Mouse (Mus musculus) stomach, embryonic 15.5 days (tissue): Measurements from ENCODE around the gene Noxa1. TPM values are rescaled to one million over a fixed set of nuclear protein-coding genes. Genes with fewer than 3 reads are reported as not detected.

Experiments used
- ATAC-seq: fragments of 200-750 bp; cut with Nextera tagmentation; 2 replicates; pipeline ENCODE4 v1.8.0; 2017; ENCODE audit warnings: low read depth, moderate number of reproducible peaks, moderate TSS enrichment; ENCODE audit not compliant: insufficient read depth, low FRiP score
- H3K27ac ChIP-seq: fragments of 300-500 bp; sonication (generic); 2 replicates; pipeline ENCODE4 v1.5.1; 2015; ENCODE audit warnings: mild to moderate bottlenecking, inconsistent platforms
- H3K27me3 ChIP-seq: fragments of 300-500 bp; sonication (generic); replicated peaks from 2 replicates; pipeline ENCODE4 v1.6.1; 2015; ENCODE audit warnings: inconsistent platforms
- H3K36me3 ChIP-seq: fragments of 300-500 bp; sonication (generic); 2 replicates; pipeline ENCODE4 v1.6.1; 2015; ENCODE audit warnings: inconsistent platforms
- H3K4me1 ChIP-seq: fragments of 300-500 bp; sonication (generic); 2 replicates; pipeline ENCODE4 v1.6.1; 2015; ENCODE audit warnings: inconsistent platforms
- H3K4me2 ChIP-seq: fragments of 300-500 bp; sonication (generic); 2 replicates; pipeline ENCODE4 v1.6.1; 2015; ENCODE audit warnings: mild to moderate bottlenecking, inconsistent platforms
- H3K4me3 ChIP-seq: fragments of 300-500 bp; sonication (generic); replicated peaks from 2 replicates; pipeline ENCODE4 v1.5.1; 2015; ENCODE audit warnings: inconsistent platforms
- H3K9ac ChIP-seq: fragments of 300-500 bp; sonication (generic); 2 replicates; pipeline ENCODE4 v1.6.1; 2015; ENCODE audit warnings: inconsistent platforms
- H3K9me3 ChIP-seq: fragments of 300-500 bp; sonication (generic); 2 replicates; pipeline ENCODE4 v1.6.1; 2016; ENCODE audit warnings: inconsistent platforms
- WGBS: fragments of 180-500 bp; shearing (Covaris S2); methylation state at CpG from one replicate; pipeline ENCODE4 v1.1.7; 2015; 5-methylcytosine and 5-hydroxymethylcytosine counted together
- polyA plus RNA-seq: library from polyadenylated mRNA; unstranded; fragments of >200 nt; fragmentation: Nextera tagmentation; extraction: Ambion mirVana; gene quantifications from 2 replicates; pipeline ENCODE4 v1.2.1, GENCODE M21; 2015

The Noxa1 gene
- 11.4 and 16.1 TPM in 2 replicates for polyA plus RNA-seq

- Histone ChIP-seq H3K4me2 (peak within 1 kb of the TSS; percentile 56), H3K36me3 (no peaks in the 10 kb centered on the region), H3K9me3 (no peaks in the 10 kb centered on the region), H3K4me1 (peaks cover 8% of the 10 kb centered on the region; the same call in 1 of the 2 replicates), H3K9ac (0 out of 2 replicates have a peak within 1 kb of the TSS, but pooled peaks have one; percentile 19), H3K27me3 (no peaks in the 10 kb centered on the region), H3K4me3 (peak within 1 kb of the TSS; percentile 25), H3K27ac (no peak within 1 kb of the TSS; the same call in 1 of the 2 replicates)
- peak; percentile 89 for ATAC-seq
- WGBS: 40% methylated on average over 28 of the region's 28 CpGs
These were observed at the start of gene Noxa1 for GRCm38 (mm10) chr2:25095109-25095850. Noxa1 (minus strand) TSS chr2:25095149.

- no peaks in the 10 kb centered on the region for H3K27me3 ChIP-seq
- ATAC-seq: no peak
These were observed 47.0 kb upstream of the Noxa1 start for GRCm38 (mm10) chr2:25141921-25142320.

GRCm38 (mm10) chr2:25141185-25141584 is 46.2 kb upstream of the Noxa1 start:
- Histone ChIP-seq H3K36me3 (no peaks in the 10 kb centered on the region), H3K9me3 (no peaks in the 10 kb centered on the region), H3K27ac (no peak overlapping the region), H3K4me1 (no peaks in the 10 kb centered on the region), H3K9ac (no peak overlapping the region), H3K4me2 (no peak overlapping the region), H3K4me3 (no peak overlapping the region), H3K27me3 (no peaks in the 10 kb centered on the region)
- WGBS: 65% methylated on average over 4 of the region's 4 CpGs
- ATAC-seq: no peak

More at GRCm38 (mm10) chr2:25141921-25142320, 47.0 kb upstream of the Noxa1 start:
- no peaks in the 10 kb centered on the region for H3K36me3 ChIP-seq
- H3K4me2 ChIP-seq: no peak overlapping the region
- H3K9ac ChIP-seq: no peak overlapping the region
- H3K4me3 ChIP-seq: no peak overlapping the region
- no peaks in the 10 kb centered on the region for H3K9me3 ChIP-seq
- H3K27ac ChIP-seq: no peak overlapping the region
- no peaks in the 10 kb centered on the region for H3K4me1 ChIP-seq
- 75% methylated on average over 5 of the region's 5 CpGs for WGBS

GRCm38 (mm10) chr2:25137832-25138231 is 42.9 kb upstream of the Noxa1 start:
- Histone ChIP-seq H3K27me3 (no peaks in the 10 kb centered on the region), H3K4me1 (no peaks in the 10 kb centered on the region), H3K4me2 (no peak overlapping the region), H3K27ac (no peak overlapping the region), H3K36me3 (no peaks in the 10 kb centered on the region), H3K9ac (no peak overlapping the region), H3K9me3 (no peaks in the 10 kb centered on the region), H3K4me3 (no peak overlapping the region)
- WGBS: 67% methylated on average over 6 of the region's 6 CpGs
- ATAC-seq: peak; percentile 72; the same call in 1 of the 2 replicates

GRCm38 (mm10) chr2:25131601-25132000 is 36.7 kb upstream of the Noxa1 start:
- H3K4me3 ChIP-seq: no peak overlapping the region
- H3K27ac ChIP-seq: no peak overlapping the region
- H3K9ac ChIP-seq: no peak overlapping the region
- no peaks in the 10 kb centered on the region for H3K36me3 ChIP-seq
- H3K27me3 ChIP-seq: no peaks in the 10 kb centered on the region
- peaks cover 15% of the 10 kb centered on the region for H3K4me1 ChIP-seq
- no peak overlapping the region for H3K4me2 ChIP-seq
- 76% methylated on average over 9 of the region's 9 CpGs for WGBS
- ATAC-seq: no peak
- no peaks in the 10 kb centered on the region for H3K9me3 ChIP-seq

- Histone ChIP-seq H3K36me3 (no peaks in the 10 kb centered on the region), H3K4me3 (no peak overlapping the region), H3K27me3 (no peaks in the 10 kb centered on the region), H3K4me1 (peaks cover 23% of the 10 kb centered on the region), H3K4me2 (peak overlapping the region; percentile 13; the same call in 1 of the 2 replicates), H3K9ac (no peak overlapping the region), H3K27ac (peak overlapping the region; percentile 68), H3K9me3 (no peaks in the 10 kb centered on the region)
- 51% methylated on average over 11 of the region's 11 CpGs for WGBS
- ATAC-seq: peak; percentile 15; the same call in 1 of the 2 replicates
These were observed 33.1 kb upstream of the Noxa1 start for GRCm38 (mm10) chr2:25128072-25128471.

- Histone ChIP-seq H3K4me1 (peaks cover 23% of the 10 kb centered on the region), H3K4me3 (no peak overlapping the region), H3K9me3 (no peaks in the 10 kb centered on the region), H3K27me3 (no peaks in the 10 kb centered on the region), H3K4me2 (no peak overlapping the region), H3K36me3 (no peaks in the 10 kb centered on the region), H3K9ac (no peak overlapping the region), H3K27ac (peak overlapping the region; percentile 90)
- ATAC-seq: peak; percentile 57; the same call in 1 of the 2 replicates
- WGBS: 36% methylated on average over 5 of the region's 5 CpGs
These were observed 32.3 kb upstream of the Noxa1 start for GRCm38 (mm10) chr2:25127206-25127605.

- WGBS: 40% methylated on average over 19 of the region's 19 CpGs
- no peak overlapping the region for H3K9ac ChIP-seq
- no peaks in the 10 kb centered on the region for H3K36me3 ChIP-seq
- peaks cover 23% of the 10 kb centered on the region for H3K4me1 ChIP-seq
- no peaks in the 10 kb centered on the region for H3K27me3 ChIP-seq
- H3K27ac ChIP-seq: peak overlapping the region; percentile 90
- no peaks in the 10 kb centered on the region for H3K9me3 ChIP-seq
- H3K4me3 ChIP-seq: no peak overlapping the region
- H3K4me2 ChIP-seq: no peak overlapping the region
- peak; percentile 57; the same call in 1 of the 2 replicates for ATAC-seq
These were observed 31.4 kb upstream of the Noxa1 start for GRCm38 (mm10) chr2:25126011-25127010.

- Histone ChIP-seq H3K27me3 (no peaks in the 10 kb centered on the region), H3K9ac (no peak overlapping the region), H3K36me3 (no peaks in the 10 kb centered on the region), H3K4me3 (no peak overlapping the region), H3K4me1 (peaks cover 23% of the 10 kb centered on the region), H3K4me2 (no peak overlapping the region), H3K27ac (no peak overlapping the region), H3K9me3 (no peaks in the 10 kb centered on the region)
- 84% methylated on average over 6 of the region's 6 CpGs for WGBS
- ATAC-seq: no peak
These were observed 30.2 kb upstream of the Noxa1 start for GRCm38 (mm10) chr2:25125146-25125545.

- Histone ChIP-seq H3K27me3 (no peaks in the 10 kb centered on the region), H3K4me3 (0 out of 2 replicates have a peak overlapping the region, but pooled peaks have one; percentile 6), H3K9me3 (no peaks in the 10 kb centered on the region), H3K4me1 (peaks cover 23% of the 10 kb centered on the region), H3K36me3 (no peaks in the 10 kb centered on the region), H3K9ac (no peak overlapping the region), H3K27ac (no peak overlapping the region), H3K4me2 (no peak overlapping the region)
- ATAC-seq: no peak
- WGBS: 63% methylated on average over 3 of the region's 3 CpGs
These were observed 29.5 kb upstream of the Noxa1 start for GRCm38 (mm10) chr2:25124411-25124810.

GRCm38 (mm10) chr2:25123527-25123926 is 28.6 kb upstream of the Noxa1 start:
- Histone ChIP-seq H3K9me3 (no peaks in the 10 kb centered on the region), H3K4me3 (no peak overlapping the region), H3K9ac (no peak overlapping the region), H3K27ac (no peak overlapping the region), H3K4me1 (peaks cover 23% of the 10 kb centered on the region), H3K4me2 (no peak overlapping the region), H3K27me3 (no peaks in the 10 kb centered on the region), H3K36me3 (no peaks in the 10 kb centered on the region)
- 53% methylated on average over 5 of the region's 5 CpGs for WGBS
- ATAC-seq: no peak
